Mouse (Mus musculus): Measurements from ENCODE around the gene Lrrc2. TPM values are rescaled to one million over a fixed set of nuclear protein-coding genes. Genes with fewer than 3 reads are reported as not detected.

The Lrrc2 gene
- polyA plus RNA-seq, 1 experiment from 2014 or later = 0.09 TPM

- Histone ChIP-seq H3K27me3 (ENCODE audit: poor library complexity, severe bottlenecking) (peaks cover 81% of the 10 kb centered on the region), H3K36me3 (replicated peaks) (no peaks in the 10 kb centered on the region), H3K9me3 (no peaks in the 10 kb centered on the region), H3K4me1 (peaks cover 27% of the 10 kb centered on the region), H3K27ac (no peak overlapping the region), H3K4me3 (no peak overlapping the region)
- no peak for DNase-seq (ENCODE audit: extremely low spot score, low spot score)
- WGBS = 61% methylated on average over 6 of the region's 6 CpGs
These were observed 1.1 kb downstream of the Lrrc2 start for GRCm38 (mm10) chr9:110952398-110952797.

DNA sequence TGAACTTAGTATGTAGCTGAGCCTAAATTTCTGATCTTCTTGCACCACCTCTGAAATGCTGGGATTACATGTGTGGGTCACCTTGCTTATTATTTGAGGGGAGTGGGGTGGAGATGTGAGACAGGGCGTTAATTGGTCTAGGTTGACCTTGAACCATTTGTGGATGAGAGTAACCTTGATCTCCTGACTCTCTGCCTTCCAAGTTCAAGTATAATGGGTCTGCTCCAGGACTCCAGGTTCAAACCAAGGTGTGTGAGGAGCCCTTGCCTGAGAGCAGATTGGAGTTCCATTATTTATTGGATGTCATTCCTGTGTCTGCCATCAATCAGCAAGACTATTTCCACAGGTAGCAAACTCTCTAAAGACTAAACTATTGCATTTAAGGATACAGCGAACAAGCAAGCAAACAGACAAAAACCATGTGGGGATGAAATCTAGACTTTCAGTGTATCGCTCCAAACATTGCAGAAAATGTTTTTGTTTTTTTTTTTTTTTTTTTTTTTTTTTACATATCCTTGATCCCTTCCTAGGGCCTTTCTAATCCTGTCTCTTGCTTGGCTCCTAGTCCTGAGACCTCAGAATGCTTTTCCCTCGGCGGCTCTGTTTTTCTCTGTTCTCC lies 1.7 kb downstream of the Lrrc2 start:
- Histone ChIP-seq H3K36me3 (replicated peaks) (no peaks in the 10 kb centered on the region), H3K9me3 (no peaks in the 10 kb centered on the region), H3K27me3 (ENCODE audit: poor library complexity, severe bottlenecking) (peaks cover 75% of the 10 kb centered on the region), H3K4me1 (peaks cover 21% of the 10 kb centered on the region), H3K27ac (no peak overlapping the region), H3K4me3 (peak overlapping the region; percentile 66)
- 45% methylated on average over 5 of the region's 5 CpGs for WGBS
- DNase-seq (ENCODE audit: extremely low spot score, low spot score) = no peak

- Histone ChIP-seq H3K9me3 (no peaks in the 10 kb centered on the region), H3K4me3 (peak overlapping the region; percentile 66), H3K27ac (peak overlapping the region; percentile 65), H3K4me1 (peaks cover 16% of the 10 kb centered on the region), H3K27me3 (ENCODE audit: poor library complexity, severe bottlenecking) (peaks cover 68% of the 10 kb centered on the region), H3K36me3 (replicated peaks) (no peaks in the 10 kb centered on the region)
- 1% methylated on average over 44 of the region's 44 CpGs for whole genome bisulfite sequencing
- DNase-seq (ENCODE audit: extremely low spot score, low spot score) = peak; percentile 56
These were observed 2.5 kb downstream of the Lrrc2 start for GRCm38 (mm10) chr9:110953550-110954461.

DNA sequence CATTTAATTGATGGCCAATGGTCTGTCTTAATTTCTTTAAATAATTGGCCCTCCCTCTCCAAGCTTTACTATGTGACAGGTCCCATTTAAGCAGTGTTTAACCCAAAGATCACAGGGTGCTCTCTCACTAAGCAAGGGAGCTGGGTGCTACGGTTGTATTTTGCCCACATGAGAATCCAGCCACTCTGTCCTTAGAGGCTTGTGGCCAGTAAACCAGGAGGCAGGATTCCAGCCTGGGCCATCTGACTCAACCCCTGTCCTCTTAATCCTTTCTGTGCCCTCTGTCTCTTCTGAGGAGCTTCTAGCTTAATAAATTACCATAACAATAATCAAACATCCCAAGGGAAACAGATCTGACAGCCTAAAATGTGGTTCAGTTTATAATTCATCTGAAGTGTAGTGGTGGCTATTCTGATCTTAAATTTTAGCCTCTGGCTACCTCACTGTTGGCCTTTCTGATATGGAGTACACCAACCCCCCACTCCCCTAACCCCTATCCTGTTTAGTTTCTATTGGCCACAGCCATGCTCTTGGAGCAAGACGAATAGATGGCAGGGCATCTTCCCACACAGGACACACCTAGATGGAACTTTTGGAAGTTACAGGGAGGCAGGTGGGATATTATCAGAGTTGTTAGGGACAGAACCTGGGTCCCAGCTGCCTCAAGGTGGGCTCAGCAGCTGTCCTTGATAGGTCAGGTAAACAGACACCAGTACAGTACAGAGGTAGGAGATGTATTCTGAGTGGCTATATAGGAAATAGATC lies 3.5 kb downstream of the Lrrc2 start:
- no peak for DNase-seq (ENCODE audit: extremely low spot score, low spot score)
- no peaks in the 10 kb centered on the region for H3K36me3 ChIP-seq (replicated peaks)
- H3K4me1 ChIP-seq = peaks cover 12% of the 10 kb centered on the region
- WGBS = 60% methylated on average over 2 of the region's 2 CpGs
- no peak overlapping the region for H3K27ac ChIP-seq
- no peaks in the 10 kb centered on the region for H3K9me3 ChIP-seq
- H3K27me3 ChIP-seq (ENCODE audit: poor library complexity, severe bottlenecking) = peaks cover 60% of the 10 kb centered on the region
- H3K4me3 ChIP-seq = no peak overlapping the region

DNA sequence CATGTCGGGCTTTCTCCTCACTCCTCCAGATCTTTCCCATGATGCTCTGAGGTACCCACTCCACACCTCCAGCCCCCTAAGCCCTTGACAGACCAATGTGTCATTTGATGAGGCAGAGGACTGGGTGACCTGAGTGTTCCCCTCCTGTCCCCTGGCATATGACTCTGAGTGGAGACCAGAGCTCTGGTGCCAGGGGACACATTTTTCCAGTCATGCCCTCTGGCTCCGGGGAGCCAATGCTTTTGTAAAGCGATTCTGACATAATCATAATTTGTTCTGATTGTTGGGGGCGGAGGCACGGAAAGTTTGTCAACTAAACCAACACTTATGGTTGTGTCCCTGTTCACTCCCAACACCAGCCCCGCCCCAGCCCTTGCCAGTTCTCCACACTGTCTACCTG lies 4.6 kb downstream of the Lrrc2 start:
- DNase-seq (ENCODE audit: extremely low spot score, low spot score) = no peak
- WGBS = 91% methylated on average over 6 of the region's 6 CpGs
- no peaks in the 10 kb centered on the region for H3K36me3 ChIP-seq (replicated peaks)
- H3K27ac ChIP-seq = no peak overlapping the region
- H3K4me3 ChIP-seq = no peak overlapping the region
- H3K27me3 ChIP-seq (ENCODE audit: poor library complexity, severe bottlenecking) = peaks cover 52% of the 10 kb centered on the region
- peaks cover 12% of the 10 kb centered on the region for H3K4me1 ChIP-seq
- H3K9me3 ChIP-seq = no peaks in the 10 kb centered on the region

- no peak overlapping the region for H3K27ac ChIP-seq
- 87% methylated on average over 5 of the region's 5 CpGs for WGBS
- DNase-seq (ENCODE audit: extremely low spot score, low spot score) = no peak
- no peaks in the 10 kb centered on the region for H3K36me3 ChIP-seq (replicated peaks)
- H3K27me3 ChIP-seq (ENCODE audit: poor library complexity, severe bottlenecking) = peaks cover 16% of the 10 kb centered on the region
- no peaks in the 10 kb centered on the region for H3K9me3 ChIP-seq
- no peak overlapping the region for H3K4me3 ChIP-seq
- no peaks in the 10 kb centered on the region for H3K4me1 ChIP-seq
These were observed 8.3 kb downstream of the Lrrc2 start for GRCm38 (mm10) chr9:110959669-110960068.

- peaks cover 8% of the 10 kb centered on the region for H3K27me3 ChIP-seq (ENCODE audit: poor library complexity, severe bottlenecking)
- H3K36me3 ChIP-seq (replicated peaks) = no peaks in the 10 kb centered on the region
- no peak overlapping the region for H3K4me3 ChIP-seq
- no peaks in the 10 kb centered on the region for H3K9me3 ChIP-seq
- no peak for DNase-seq (ENCODE audit: extremely low spot score, low spot score)
- no peaks in the 10 kb centered on the region for H3K4me1 ChIP-seq
- no peak overlapping the region for H3K27ac ChIP-seq
- 86% methylated on average over 13 of the region's 13 CpGs for WGBS
These were observed 9.1 kb downstream of the Lrrc2 start for GRCm38 (mm10) chr9:110960230-110961149.

- Histone ChIP-seq H3K27me3 (ENCODE audit: poor library complexity, severe bottlenecking) (no peaks in the 10 kb centered on the region), H3K4me1 (no peaks in the 10 kb centered on the region), H3K36me3 (replicated peaks) (no peaks in the 10 kb centered on the region), H3K27ac (no peak overlapping the region), H3K4me3 (no peak overlapping the region), H3K9me3 (no peaks in the 10 kb centered on the region)
- no peak for DNase-seq (ENCODE audit: extremely low spot score, low spot score)
- WGBS = 98% methylated on average over 8 of the region's 8 CpGs
These were observed 10.0 kb downstream of the Lrrc2 start for GRCm38 (mm10) chr9:110961386-110961785.

- no peaks in the 10 kb centered on the region for H3K36me3 ChIP-seq (replicated peaks)
- H3K27me3 ChIP-seq (ENCODE audit: poor library complexity, severe bottlenecking) = no peaks in the 10 kb centered on the region
- no peaks in the 10 kb centered on the region for H3K4me1 ChIP-seq
- H3K9me3 ChIP-seq = no peaks in the 10 kb centered on the region
- 94% methylated on average over 8 of the region's 8 CpGs for WGBS
- H3K27ac ChIP-seq = no peak overlapping the region
- no peak overlapping the region for H3K4me3 ChIP-seq
- no peak for DNase-seq (ENCODE audit: extremely low spot score, low spot score)
These were observed 12.3 kb downstream of the Lrrc2 start for GRCm38 (mm10) chr9:110963566-110964115.

DNA sequence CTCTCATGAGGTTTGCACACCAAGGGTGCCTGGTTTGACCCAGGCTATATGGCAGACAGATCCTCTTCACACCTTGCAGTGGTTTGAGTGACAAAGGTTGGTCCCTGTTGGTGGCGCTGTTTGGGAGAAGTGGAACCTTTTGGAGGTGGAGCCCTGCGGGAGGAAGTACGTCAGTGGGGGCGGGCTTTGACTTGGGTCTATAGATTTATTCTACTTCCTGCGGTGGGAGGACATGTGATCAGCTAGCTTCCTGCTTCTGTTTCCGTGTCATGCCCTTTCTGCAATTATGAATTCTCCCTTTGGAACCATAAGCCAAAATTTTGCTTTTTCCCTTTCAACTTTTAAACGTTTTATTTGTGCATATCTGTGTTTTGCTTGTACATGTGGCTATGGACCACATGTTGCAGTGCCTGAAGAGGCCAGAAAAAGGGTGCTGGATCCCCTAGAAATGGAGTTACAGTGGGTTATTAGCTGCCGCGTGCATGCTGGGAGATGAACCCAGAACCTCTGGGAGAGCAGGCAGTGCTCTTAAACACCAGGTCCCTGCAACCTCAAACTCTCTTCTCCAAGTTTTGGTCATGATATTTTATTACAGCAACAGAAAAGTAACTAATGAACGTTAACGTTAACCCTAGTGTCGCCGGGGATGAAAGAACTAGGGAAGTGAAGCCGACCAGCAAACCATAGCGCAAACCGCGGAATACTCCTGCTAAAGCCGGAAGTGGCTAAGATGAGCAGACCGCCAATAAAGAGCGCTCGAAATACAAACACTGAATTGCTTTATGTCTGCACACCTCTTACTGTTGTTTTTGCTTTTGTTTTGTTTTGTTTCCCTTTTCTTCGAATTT lies 13.9 kb downstream of the Lrrc2 start:
- H3K4me1 ChIP-seq = no peaks in the 10 kb centered on the region
- H3K36me3 ChIP-seq (replicated peaks) = no peaks in the 10 kb centered on the region
- no peak for DNase-seq (ENCODE audit: extremely low spot score, low spot score)

DNA sequence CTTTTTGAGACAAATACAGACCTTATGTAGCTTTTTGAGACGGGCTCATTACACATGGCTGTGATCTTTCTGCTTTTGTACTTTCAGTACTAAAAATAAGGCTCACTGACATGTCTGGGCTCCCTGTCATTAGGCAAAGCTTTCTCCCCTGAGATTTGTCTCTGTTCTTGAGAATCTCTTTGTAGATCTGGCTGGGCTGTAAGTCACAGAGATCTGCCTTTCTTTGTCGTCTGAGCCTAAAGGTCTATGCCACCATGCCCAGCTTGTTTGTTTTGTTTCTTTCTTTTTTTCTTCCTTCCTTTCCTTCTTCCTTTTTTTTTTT lies 14.5 kb downstream of the Lrrc2 start:
- no peak for DNase-seq (ENCODE audit: extremely low spot score, low spot score)
- 85% methylated on average over 2 of the region's 2 CpGs for WGBS
- H3K27me3 ChIP-seq (ENCODE audit: poor library complexity, severe bottlenecking) = no peaks in the 10 kb centered on the region
- no peaks in the 10 kb centered on the region for H3K36me3 ChIP-seq (replicated peaks)
- H3K4me3 ChIP-seq = no peak overlapping the region
- H3K9me3 ChIP-seq = no peaks in the 10 kb centered on the region
- H3K4me1 ChIP-seq = no peaks in the 10 kb centered on the region
- no peak overlapping the region for H3K27ac ChIP-seq

More for the DNA sequence above, 13.9 kb downstream of the Lrrc2 start:
- no peak overlapping the region for H3K4me3 ChIP-seq
- no peaks in the 10 kb centered on the region for H3K27me3 ChIP-seq (ENCODE audit: poor library complexity, severe bottlenecking)
- WGBS = 91% methylated on average over 22 of the region's 22 CpGs
- no peaks in the 10 kb centered on the region for H3K9me3 ChIP-seq
- H3K27ac ChIP-seq = no peak overlapping the region

Data from forebrain, embryonic 10.5 days (tissue).